Mouse (Mus musculus): ENCODE data around the gene Atp5d.
A peak's percentile ranks its signal among the peaks of the same experiment; 100 is the strongest.

Atp5d gene

DNA sequence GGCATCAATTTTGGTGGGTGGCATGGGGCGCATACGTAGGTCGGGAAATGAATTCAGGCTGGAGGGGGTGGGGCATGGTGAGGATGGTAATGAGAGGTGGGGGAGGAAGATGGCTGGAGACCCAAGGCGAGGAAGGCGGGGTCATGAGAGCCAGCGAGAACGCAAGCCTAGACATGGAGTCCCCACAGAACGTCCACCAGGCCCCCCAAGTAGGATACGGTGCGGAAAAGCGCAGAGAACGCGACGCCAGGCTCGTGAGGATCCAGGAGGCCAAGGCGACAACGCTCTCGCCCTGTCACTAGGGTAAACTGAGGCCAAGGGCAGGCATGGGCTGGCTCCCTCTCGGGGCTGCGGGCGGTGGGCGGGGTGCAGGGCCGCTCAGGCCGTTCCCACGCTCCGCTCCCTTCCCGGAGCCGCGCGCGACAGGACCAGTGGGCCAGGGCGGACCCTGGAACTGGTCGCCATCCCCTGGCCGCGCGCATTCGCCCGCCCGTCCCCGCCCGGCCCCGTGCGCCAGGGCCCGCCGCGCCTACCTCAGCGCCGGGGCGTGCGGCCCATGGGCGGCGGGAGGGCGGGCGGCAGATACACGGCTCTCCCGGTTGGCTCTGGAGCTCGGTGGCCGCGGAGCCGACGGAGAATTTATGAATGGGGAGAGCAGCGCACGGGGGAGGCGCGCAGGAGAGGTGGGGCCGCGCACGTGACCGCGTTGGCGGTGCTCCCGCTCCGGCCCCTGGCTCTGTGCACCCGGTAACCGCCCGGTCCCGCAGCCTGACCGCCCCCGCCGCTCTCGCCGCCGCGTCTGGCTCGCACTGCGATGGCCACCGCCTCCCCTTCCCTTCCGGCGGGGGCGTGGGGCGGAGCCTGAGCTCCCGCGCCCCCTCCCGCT is at the start of gene Atp5d:
Gene Atp5d, plus strand, starts transcription at position 80 of the 886 bp plus-strand sequence.
- DNase-seq (ENCODE audit: low read depth, low spot score), result peak; percentile 35

DNA sequence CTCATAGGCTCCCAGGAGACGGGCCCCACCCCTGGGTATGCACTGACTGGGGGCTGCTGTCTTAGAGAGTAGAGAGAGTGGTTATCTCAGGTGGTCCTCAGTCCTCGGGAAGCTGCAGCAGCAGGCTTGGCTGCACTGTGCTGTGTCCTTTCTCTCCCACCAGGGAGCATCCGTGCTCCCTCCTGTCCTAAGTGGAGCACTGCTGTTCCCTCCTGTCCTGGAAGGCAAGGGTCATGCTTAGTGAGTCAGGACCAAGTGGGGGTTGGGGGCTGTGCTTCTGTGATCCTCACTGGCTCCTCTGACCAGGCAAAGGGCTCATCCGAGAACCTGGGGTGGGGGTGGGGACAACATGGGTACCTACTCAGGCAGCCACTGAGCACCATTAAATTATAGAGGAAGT is 49.3 kb upstream of the Atp5d start:
- no peak for DNase-seq (ENCODE audit: low read depth, low spot score)

DNA sequence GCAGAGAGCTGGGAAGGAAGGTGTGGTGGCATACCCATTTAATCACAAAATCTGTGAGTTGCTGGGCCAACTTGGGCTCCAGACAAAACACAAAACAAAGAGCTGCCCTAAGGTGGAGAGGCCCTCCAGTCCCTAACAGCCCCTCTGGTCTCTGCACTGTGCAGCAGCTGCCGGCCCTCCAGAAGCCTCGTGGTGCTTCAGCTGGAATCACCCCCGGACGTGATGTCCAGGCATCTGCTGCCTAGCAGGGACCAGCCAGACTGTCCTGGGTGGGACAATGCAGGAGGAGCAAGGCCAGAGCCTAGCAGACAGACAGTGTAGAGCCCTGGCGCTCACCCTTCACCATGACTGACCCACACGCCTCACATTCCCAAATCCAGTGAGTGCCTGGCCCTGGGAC is 46.9 kb upstream of the Atp5d start:
- DNase-seq (ENCODE audit: low read depth, low spot score), result no peak

DNA sequence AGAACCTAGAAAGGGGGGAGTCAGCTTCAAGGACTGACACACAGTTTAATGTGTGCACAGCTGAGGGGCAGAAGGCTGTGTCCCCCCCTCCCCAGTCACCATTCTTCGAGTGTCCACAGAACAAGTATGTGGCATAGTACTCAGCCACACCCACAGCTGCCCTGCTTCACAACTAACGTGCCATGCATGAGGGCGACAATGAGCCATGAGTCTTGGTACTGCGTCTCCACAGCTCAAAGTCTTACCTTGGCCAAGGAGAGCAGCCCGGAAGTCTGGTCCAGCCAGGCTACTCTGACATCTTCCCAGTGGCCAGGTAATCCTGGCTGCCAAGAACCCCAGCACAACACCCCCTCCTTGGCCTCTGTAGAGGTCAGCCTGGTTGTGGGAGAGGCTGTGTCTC is 45.7 kb upstream of the Atp5d start:
- DNase-seq (ENCODE audit: low read depth, low spot score), result no peak

DNA sequence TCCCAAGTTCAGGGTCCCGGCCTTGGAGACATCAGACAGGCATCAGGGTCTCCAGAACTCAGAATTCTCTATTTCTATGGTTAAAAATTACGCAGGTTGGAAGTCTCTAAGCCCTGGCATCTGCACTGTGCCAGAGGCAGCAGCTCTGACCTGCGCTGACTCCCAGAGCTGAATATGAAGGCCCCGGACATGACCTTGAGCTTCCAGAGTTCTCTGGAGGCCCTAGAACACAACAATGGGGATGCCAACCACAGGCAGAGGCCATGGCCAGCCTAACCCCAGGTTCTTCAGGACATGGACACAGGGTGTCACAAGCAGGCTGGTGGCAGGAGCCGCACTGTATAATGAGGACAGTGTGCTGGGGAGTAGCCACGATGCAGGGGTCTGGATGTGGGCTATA is 44.3 kb upstream of the Atp5d start:
- no peak for DNase-seq (ENCODE audit: low read depth, low spot score)

DNA sequence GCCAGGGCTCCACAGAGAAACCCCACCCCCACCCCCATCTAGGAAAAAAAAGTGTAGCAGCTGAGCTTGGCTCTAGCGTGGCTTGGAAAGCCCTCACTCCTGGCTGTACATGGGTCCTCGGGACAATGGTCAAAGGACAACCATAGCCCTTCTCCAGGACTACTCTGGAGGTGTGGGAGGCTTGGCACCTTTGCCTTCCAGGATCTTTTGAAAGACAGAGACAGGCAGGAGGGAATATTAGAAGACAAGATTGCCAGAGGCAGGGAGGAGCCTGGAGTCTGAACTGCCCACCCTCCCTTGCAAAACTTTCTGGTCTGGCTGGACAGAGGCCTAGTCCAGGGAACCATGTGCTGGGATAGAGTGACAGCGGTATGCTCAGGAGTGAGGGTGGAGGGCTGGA is 43.7 kb upstream of the Atp5d start:
- DNase-seq (ENCODE audit: low read depth, low spot score), result no peak

DNA sequence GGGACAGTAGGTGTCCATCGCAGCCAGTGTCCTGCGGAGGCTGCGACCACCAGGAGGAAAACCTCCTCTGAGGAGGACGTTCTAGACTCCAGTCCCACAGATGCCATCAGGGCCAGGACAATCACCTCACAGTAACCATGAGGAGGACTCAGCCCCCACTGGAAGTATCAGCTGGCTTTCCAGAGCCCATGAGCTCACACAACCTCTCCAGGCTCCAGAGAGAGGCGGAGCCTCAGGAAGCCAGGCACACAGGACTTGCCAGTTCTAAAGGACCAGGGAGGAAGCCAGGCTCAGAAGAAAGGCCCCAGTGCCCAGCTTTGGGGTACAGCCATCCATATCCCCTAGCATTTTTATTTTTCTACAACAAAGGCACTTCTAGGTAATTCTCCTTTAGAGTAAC is 42.9 kb upstream of the Atp5d start:
- no peak for DNase-seq (ENCODE audit: low read depth, low spot score)

DNA sequence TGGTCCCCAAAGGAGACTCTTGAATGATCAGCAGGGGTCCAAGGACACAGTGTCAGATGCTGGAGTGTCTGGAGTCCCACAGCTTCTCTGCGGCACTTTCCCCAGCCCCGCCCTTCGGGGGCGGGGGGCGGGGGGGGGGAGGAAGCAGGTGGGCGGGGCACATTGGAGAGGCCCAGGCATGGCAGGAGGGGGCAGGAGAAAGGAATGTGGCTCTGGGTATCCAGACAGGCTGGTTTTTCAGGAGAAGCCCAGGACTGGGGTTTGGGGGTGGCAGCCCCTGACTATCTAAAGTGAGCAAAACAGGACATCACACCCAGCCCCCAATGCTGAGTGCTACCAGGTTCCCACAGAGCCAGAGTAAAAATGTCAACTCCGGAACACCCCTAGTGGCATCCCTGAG is 41.2 kb upstream of the Atp5d start:
- no peak for DNase-seq (ENCODE audit: low read depth, low spot score)

DNA sequence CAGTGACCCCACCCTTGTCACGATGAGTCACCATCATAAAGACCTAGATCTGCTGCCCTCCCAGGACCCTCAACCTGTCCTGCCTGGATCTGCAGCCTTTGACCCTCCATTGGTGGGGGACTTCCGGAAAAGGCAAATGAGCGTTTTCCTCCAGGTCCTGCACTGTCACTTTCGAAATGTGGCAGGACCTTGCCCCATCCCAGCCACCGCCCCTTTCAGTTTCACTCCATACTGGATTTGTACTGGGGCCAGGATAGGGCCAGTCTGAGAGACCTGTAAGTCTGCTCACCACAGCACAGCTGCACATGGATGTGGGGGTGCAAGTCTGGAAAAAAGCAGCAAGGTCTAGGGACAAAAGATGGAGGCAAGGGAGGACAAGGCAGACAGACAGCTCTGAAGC is 39.8 kb upstream of the Atp5d start:
- DNase-seq (ENCODE audit: low read depth, low spot score), result no peak

DNA sequence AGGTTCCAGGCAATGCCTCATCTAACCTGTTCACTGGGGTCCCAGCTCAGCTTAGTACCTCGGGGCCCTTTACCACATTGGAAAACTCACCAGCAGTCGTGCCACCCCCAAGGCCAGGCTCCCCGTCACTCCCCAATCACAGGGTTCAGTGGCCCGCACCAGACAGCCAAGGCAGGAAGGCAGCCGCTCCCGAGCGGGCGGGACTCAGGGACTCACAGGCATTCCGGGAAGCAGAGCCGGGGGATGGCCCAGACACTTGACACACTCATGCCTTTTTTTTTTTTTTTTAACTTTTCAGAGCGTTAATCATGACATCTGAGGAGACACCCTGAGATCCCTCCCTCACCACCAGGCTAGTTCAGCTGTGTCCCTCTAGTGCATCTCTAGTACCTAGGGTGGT is 37.5 kb upstream of the Atp5d start:
- DNase-seq (ENCODE audit: low read depth, low spot score), result no peak

DNA sequence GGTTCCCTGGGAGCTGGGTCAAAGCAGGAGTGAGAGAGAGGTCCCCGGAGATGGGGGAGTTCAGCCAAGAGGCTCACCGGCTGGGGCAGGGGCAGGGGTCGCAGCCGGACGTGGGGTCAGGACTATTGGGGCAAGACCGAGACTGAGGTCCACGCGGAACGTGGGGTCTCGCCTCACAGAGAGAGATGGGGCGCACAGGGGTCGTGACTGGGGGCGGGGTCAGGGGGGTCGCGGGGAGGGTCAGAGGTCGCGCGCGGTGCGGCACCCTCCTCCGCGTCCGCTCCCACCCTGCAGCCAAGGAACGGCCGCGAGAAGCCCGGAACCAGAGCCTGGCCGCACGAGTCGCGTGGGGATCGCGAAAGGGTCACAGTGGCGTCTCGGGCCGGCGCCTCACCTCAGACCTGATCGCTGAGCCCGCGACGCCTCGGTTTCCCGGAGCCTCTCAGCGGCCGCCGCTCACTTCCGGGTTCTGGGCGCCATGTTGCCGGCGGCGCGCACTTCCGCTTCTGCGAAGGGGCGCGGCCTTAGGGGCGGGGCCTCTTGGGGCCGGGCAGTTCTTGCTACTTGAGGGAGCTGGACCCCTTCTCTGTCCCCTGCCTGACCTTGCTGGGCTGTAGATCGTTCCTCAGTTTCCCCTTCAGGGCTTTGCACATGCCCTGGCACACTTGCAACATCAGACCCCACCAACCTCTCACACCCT is 36.1 kb upstream of the Atp5d start:
- DNase-seq (ENCODE audit: low read depth, low spot score), result peak; percentile 91

DNA sequence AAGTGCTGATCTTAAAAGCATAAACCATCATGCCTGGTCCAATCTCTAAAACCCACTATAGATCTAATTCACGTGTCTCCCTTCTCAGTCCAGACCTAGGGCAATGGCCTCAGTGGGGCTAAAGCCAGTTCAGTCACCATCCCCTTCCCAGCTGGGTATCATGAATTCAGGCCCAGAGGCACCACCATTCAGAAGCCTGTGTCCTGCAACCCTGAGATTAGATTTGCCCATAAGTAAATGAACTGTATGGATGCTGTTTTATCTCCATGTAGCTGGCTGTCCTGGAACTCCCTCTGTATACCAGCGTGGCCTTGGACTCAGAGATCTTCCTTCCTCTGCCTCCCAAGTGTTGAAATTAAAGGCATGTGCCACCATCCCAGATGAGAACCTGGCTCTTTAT is 35.4 kb upstream of the Atp5d start:
- DNase-seq (ENCODE audit: low read depth, low spot score), result no peak

DNA sequence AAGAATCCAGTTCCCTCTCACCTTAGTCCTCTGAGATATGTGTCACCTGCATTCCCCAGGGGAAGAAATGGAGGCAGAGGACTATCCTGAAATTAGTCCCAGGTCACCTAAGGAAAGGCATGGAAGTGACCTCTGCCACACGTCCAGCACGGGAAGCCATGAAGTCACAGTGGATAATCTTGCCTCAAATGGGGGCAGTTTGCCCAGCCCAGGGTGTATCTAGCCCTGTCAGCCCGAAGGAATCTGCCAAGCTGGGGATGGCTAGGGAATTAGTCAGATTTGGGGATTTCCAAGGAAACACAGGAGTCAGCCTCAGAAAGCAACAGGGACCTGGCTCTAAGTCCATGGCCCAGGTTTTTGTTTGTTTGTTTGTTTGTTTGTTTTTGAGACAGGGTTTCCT is 34.3 kb upstream of the Atp5d start:
- no peak for DNase-seq (ENCODE audit: low read depth, low spot score)

DNA sequence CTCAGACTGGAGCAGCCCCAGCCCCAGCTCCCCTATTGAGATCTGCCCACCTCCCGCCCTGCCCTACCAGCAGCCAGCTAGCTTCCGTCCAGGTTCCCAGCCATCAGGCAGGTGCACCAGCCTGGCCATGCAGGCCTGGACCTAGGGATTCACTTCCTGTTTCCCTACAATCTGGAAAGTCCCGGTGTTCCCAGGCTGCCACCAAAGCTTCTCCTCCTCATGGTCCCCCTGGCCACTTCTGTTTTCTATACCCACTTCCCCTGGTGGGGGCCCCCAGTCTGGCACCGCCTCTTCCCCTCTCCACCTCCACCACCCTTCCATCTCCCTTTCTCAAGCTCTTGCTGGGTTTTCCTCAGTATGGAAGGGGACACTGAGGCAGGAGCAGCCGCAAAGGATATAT is 33.0 kb upstream of the Atp5d start, which contains the start of gene Sbno2:
Gene Sbno2, minus strand, starts transcription at position 112 of the 400 bp plus-strand sequence.
- peak; percentile 82 for DNase-seq (ENCODE audit: low read depth, low spot score)

DNA sequence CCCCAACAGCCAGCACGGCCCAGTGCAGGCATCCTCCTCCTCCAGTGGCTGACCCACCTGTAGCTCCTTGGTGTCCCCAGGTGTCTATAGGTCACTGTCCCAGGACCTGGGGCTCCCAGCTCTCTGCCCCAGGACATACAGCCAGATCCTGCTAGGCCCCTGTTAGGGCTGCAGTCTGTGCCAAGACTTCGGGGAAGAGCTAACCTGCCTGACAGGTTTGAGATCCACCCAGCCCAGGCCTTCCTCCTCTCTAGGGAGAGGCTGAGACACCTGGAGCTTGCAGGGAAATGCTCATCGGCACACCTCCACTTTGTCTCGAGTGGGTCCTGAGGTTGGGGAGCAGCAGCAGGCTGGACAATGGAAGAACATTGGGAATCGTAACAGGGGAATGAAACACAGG is 32.5 kb upstream of the Atp5d start:
- DNase-seq (ENCODE audit: low read depth, low spot score), result no peak

DNA sequence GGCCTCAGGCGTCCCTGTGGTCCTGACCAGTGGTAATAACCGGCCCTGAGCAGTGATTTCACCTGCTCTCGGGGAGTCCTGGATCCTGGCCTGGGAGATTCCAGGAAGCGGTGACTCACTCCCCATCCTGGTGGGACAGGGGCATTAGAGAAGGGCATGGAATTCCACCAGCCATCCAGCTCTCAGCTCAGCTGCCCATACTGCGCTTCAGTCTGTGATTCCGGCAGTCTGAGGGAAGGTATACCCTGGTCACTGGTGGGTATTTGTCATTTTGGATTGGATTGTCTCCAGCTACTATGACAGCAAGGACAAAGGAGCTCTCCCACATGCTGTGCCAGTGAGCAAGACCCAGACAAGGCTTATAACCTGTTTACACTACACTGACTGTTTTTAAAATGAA is 30.8 kb upstream of the Atp5d start:
- no peak for DNase-seq (ENCODE audit: low read depth, low spot score)

DNA sequence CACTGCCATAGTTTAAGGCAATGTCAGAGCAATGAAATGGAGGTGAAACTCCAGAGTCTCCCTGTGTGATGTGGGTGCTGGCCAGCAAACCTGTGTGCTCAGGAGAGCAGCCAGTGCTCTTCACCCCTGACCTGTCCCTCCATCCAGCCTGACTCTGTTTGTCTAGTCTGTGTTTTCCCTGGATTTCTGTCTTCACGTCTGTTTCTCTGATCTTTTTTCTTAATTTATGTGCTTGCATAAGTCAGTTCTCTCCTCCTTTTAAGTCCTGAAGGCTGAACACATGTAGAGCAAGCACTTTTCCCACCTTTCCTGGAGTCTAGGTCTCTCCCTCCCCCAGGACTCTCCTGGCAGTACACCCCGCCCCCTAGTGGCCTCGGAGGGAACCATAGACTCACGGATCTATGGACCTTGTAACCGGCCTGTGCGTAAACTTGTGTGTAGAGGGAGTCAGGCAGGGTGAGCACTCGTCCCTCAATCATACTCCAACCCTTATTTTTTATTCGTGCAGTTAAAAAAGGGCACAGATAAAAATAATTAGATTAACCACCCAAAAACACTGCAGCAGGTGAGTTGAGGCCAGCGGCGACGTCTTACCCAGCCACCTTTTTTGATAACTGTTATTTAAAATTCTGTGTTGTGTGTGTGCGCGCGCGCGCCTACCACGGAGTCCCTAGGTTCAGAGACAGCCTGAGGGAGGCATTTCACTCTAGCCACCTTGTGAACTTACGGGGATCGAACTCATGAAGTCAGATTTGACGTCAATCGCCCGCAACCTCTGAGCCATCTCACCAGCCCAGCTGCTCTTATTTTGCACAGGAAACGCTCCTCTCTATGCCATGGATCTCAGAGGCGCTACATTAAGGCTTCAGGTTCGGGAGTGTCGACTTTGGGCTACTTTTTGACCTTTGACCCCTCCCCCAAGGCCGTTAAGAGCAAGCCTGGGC is 23.8 kb upstream of the Atp5d start:
- peak; percentile 90 for DNase-seq (ENCODE audit: low read depth, low spot score)

DNA sequence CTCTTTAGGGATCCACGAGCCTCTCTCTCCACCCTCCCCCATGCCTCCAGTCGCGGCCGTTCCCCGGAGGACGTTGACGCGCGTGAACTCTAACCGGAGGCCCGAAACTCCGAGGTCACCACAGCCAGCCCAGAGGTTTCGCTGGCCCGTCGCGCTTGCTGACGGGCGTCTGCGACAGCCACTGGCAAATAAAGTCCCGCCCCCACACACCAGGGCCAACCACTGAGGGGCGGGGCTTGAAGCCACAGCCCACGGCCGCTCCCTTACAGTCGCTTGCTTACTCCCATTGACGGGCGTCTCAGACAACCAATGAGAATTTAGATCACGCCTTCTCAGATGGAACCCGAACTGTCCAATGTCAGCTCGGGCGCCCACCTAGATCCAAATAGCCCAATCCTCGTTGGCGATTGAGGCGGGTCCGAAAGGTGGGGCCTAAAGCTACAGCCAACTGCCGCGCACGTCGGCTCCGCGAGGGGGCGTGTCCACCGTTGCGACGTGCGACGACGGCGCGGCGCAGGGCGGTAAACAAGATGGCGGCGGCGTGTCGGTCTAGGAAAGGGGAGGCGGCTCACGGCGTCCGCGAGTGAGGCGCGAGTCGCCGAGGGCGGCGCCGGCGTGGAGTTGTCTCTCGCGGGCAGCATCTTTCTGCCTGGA is 23.0 kb upstream of the Atp5d start, which contains the start of gene Stk11:
Gene Stk11, plus strand, starts transcription at position 514 of the 654 bp plus-strand sequence.
- peak; percentile 100 for DNase-seq (ENCODE audit: low read depth, low spot score)

DNA sequence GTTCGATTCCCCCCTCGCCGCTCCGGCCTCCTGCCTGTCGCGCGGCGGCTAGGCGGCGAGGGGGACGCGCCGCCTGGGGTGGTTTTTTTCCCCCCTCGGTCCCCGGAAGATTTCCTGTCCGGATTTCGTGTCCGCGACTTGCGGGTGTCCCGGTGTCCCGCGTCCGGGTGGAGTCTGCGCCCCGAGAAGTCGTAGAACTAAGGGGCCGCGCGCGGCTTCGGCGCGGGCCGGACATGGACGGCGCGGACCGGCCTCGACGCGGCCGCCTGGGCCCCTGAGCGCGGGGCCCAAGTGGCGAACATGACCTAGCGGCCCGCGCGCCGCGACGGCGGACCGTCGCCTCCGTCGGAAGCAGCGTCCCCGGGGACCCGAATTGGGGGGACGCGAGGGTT is 22.5 kb upstream of the Atp5d start:
- DNase-seq (ENCODE audit: low read depth, low spot score), result no peak

DNA sequence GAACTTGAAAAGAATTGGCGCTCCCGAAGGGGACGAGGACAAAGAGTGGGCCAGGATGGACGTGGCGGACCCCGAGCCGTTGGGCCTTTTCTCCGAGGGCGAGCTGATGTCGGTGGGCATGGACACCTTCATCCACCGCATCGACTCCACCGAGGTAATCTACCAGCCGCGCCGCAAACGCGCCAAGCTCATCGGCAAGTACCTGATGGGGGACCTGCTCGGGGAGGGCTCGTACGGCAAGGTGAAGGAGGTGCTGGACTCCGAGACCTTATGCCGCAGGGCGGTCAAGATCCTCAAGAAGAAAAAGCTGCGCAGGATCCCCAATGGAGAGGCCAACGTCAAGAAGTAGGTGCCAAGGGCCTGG is 21.9 kb upstream of the Atp5d start:
- DNase-seq (ENCODE audit: low read depth, low spot score), result no peak

DNA sequence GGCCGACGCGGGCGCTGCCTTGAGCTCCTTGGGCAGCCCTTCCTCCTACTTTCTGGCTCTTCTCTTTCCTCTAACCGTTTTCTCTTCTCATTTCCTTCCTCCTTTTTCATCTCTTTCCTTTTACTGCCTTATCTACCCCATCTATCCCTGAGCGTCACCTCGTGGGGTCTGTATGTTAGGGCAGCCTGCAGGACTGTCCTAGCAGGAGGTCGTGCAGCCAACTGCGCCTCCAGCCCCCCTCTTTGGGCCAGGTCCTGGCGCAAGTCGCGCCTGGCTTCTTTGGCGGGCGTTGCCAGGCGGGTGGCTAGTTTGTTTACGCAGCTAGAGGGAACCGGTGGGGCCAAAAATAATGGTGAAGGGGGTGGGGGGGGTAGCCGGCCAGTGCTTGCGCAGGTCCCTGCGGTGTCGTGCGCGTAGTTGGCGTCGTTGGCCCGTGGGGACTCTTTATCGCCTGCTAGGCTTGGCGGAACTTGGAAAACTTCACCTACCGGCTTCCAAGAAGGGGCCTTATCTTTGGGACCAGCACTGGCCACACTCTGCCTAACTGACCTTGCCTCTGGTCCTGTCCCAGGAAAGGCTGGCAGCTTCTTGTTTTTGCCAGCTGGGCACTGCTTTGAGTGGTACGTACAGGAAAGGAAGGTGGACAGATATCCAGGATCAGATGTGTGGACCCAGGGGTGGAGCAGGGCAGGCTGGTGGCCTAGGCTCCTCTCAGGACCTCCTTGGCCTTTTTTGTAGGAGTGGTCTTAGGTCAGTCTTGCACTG is 21.3 kb upstream of the Atp5d start:
- DNase-seq (ENCODE audit: low read depth, low spot score), result peak; percentile 80
